Mouse (Mus musculus) embryonic facial prominence, embryonic 14.5 days (tissue): ENCODE data around the gene Tesk2. TPM values are rescaled to one million over a fixed set of nuclear protein-coding genes. Genes with fewer than 3 reads are reported as not detected.
"Not testable (repeated sequence)": the region's sequence is repeated elsewhere in the genome, so short reads cannot be mapped to it uniquely, and the experiment has no call there.

ENCODE experiments used
- ATAC-seq: fragments of 200-750 bp; cut with Nextera tagmentation; 2 replicates; pipeline ENCODE4 v1.8.0; 2017; ENCODE audit warnings: low read depth, moderate number of reproducible peaks, moderate TSS enrichment
- DNase-seq: peaks from one replicate; pipeline ENCODE4 v3.0.0-alpha.2; 2015; ENCODE audit warnings: low spot score
- H3K27ac ChIP-seq: fragments of 300-500 bp; sonication (generic); replicated peaks from 2 replicates; pipeline ENCODE4 v1.5.1; 2014; ENCODE audit warnings: low read depth, mild to moderate bottlenecking, low read length, moderate library complexity
- H3K27me3 ChIP-seq: fragments of 300-500 bp; sonication (generic); replicated peaks from 2 replicates; pipeline ENCODE4 v1.6.1; 2014; ENCODE audit warnings: low read length; ENCODE audit not compliant: control insufficient read depth, insufficient read depth
- H3K36me3 ChIP-seq: fragments of 300-500 bp; sonication (generic); 2 replicates; pipeline ENCODE4 v1.6.1; 2014; ENCODE audit warnings: low read length, mixed read lengths; ENCODE audit not compliant: control insufficient read depth, insufficient read depth
- H3K4me1 ChIP-seq: fragments of 300-500 bp; sonication (generic); 2 replicates; pipeline ENCODE4 v1.6.1; 2014; ENCODE audit warnings: antibody characterized with exemption, low read length; ENCODE audit not compliant: control insufficient read depth, insufficient read depth
- H3K4me2 ChIP-seq: fragments of 300-500 bp; sonication (generic); 2 replicates; pipeline ENCODE4 v1.6.1; 2014; ENCODE audit warnings: low read depth, mild to moderate bottlenecking, low read length, moderate library complexity, mixed read lengths
- H3K4me3 ChIP-seq: fragments of 300-500 bp; sonication (generic); 2 replicates; pipeline ENCODE4 v1.5.1; 2014; ENCODE audit warnings: low read depth, mild to moderate bottlenecking, low read length
- H3K9ac ChIP-seq: fragments of 300-500 bp; sonication (generic); 2 replicates; pipeline ENCODE4 v1.6.1; 2014; ENCODE audit warnings: low read depth, mild to moderate bottlenecking, low read length, moderate library complexity, mixed read lengths
- H3K9me3 ChIP-seq: fragments of 300-500 bp; sonication (generic); 2 replicates; pipeline ENCODE4 v1.6.1; 2016; ENCODE audit warnings: low read length; ENCODE audit not compliant: control insufficient read depth
- WGBS: fragments of 180-500 bp; shearing (Covaris S2); extraction: QIAGEN DNeasy Blood & Tissue Kit; methylation state at CpG from one replicate; pipeline ENCODE4 v1.1.7; 2014; 5-methylcytosine and 5-hydroxymethylcytosine counted together
- polyA plus RNA-seq: library from polyadenylated mRNA; unstranded; fragments of >200 nt; fragmentation: Nextera tagmentation; extraction: Ambion mirVana; gene quantifications from 2 replicates; pipeline ENCODE4 v1.2.1, GENCODE M21; 2014

The Tesk2 gene
- polyA plus RNA-seq, 1 experiment from 2014 or later: 6.2 TPM

DNA sequence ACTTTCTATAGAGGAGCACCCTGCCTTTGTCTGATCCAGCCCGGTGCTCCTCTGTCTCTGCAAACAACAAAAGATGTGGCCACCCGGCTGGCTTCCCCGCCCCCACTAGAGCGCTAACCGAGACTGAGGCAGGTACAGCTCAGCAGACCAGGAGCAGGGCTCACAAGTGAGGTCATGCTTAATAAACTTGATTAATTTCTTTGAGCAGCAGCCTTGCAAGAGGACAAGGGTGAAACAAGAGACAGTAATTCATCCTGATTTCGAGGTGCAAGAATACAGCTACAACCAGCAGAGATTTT lies 109.3 kb downstream of the Tesk2 start:
- Histone ChIP-seq H3K4me3 (no peak overlapping the region), H3K27me3 (no peaks in the 10 kb centered on the region), H3K36me3 (no peaks in the 10 kb centered on the region), H3K9me3 (no peaks in the 10 kb centered on the region), H3K9ac (no peak overlapping the region), H3K4me2 (no peak overlapping the region), H3K4me1 (peaks cover 3% of the 10 kb centered on the region; the same call in 1 of the 2 replicates), H3K27ac (no peak overlapping the region)
- DNase-seq (peak; percentile 30), ATAC-seq (peak; percentile 56; the same call in 1 of the 2 replicates)
- WGBS: 26% methylated on average over 6 of the region's 6 CpGs

DNA sequence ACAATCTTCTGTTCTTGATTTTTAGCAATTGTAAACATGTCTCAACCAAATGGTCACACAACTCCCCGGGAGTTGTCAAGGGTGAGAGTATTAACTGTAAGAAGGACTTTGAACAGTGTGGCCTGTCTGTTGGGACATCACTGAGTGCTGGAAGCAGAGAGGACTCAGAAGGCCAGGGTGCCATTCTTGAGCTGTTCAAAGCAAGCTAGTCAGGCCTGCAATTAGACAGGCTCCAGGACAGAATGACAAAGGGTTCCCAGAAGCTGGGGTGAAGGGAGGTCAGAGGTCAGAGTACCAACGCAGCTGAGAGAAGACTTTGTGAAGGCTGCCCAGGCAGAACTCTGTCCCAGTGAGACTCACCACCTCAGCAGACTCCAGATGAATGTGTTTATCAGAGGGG lies 118.3 kb downstream of the Tesk2 start:
- Histone ChIP-seq H3K4me1 (no peaks in the 10 kb centered on the region), H3K4me2 (no peak overlapping the region), H3K27me3 (peaks cover 6% of the 10 kb centered on the region; the same call in 1 of the 2 replicates), H3K9ac (no peak overlapping the region), H3K36me3 (no peaks in the 10 kb centered on the region), H3K4me3 (no peak overlapping the region), H3K27ac (no peak overlapping the region), H3K9me3 (no peaks in the 10 kb centered on the region)
- 28% methylated on average over 2 of the region's 2 CpGs for WGBS
- ATAC-seq (no peak), DNase-seq (no peak)

DNA sequence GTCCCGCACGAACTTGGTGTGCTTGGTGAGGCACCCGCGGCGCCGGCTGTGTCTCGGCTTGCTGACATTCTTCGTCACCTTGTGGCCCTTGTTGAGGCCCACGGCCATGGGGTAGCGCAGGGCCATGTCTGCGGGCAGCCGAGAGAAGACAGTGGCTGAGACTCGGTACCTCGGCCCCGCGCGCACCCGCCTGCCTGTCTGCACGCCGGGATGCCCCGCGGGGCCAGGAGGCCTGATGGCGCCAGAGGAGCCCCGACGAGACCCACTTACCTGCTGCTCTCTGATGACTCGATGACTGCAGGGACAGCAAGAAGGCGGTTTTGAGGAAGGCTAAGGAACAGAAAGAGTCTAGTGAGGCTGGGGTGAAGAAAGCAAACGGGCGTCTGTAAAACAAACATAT lies 119.3 kb downstream of the Tesk2 start:
- peak overlapping the region; percentile 41 for H3K4me2 ChIP-seq
- H3K36me3 ChIP-seq, H3K4me1 ChIP-seq, H3K9ac ChIP-seq, ATAC-seq, H3K27ac ChIP-seq, H3K27me3 ChIP-seq, H3K9me3 ChIP-seq, DNase-seq: not testable (repeated sequence)
- 25% methylated on average over 19 of the region's 29 CpGs for WGBS
- peak overlapping the region; percentile 10; the same call in 1 of the 2 replicates for H3K4me3 ChIP-seq

DNA sequence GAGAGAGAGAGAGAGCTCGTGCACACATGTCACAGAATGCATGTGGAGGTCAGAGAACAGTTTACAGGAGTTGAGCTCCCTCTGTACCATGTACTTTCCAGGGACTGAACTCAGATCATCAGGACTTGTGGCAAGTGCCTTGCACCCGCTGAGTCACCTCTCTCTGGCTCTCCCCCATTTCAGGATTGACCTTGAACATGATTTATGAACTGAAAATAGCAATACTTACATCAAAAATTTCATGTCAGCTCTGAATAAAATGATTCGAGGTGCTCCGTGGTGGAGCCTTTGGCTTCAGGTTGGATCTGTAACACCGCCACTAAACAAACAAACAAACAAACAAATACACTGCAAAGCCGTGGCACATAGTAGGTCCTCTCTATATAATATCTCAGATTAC lies 120.1 kb downstream of the Tesk2 start:
- Histone ChIP-seq H3K4me3 (no peak overlapping the region), H3K4me1 (no peaks in the 10 kb centered on the region), H3K27ac (no peak overlapping the region), H3K36me3 (no peaks in the 10 kb centered on the region), H3K4me2 (no peak overlapping the region), H3K27me3 (peaks cover 6% of the 10 kb centered on the region; the same call in 1 of the 2 replicates), H3K9me3 (no peaks in the 10 kb centered on the region), H3K9ac (no peak overlapping the region)
- WGBS: 87% methylated on average over 6 of the region's 6 CpGs
- DNase-seq (no peak), ATAC-seq (no peak)

- DNase-seq (no peak), ATAC-seq (no peak)
- 100% methylated on average over 3 of the region's 3 CpGs for WGBS
- Histone ChIP-seq H3K4me3 (no peak overlapping the region), H3K4me2 (no peak overlapping the region), H3K9ac (no peak overlapping the region), H3K36me3 (no peaks in the 10 kb centered on the region), H3K27ac (no peak overlapping the region), H3K27me3 (peaks cover 4% of the 10 kb centered on the region; the same call in 1 of the 2 replicates), H3K4me1 (no peaks in the 10 kb centered on the region), H3K9me3 (no peaks in the 10 kb centered on the region)
These were observed 123.6 kb downstream of the Tesk2 start for GRCm38 (mm10) chr4:116844324-116844723.

DNA sequence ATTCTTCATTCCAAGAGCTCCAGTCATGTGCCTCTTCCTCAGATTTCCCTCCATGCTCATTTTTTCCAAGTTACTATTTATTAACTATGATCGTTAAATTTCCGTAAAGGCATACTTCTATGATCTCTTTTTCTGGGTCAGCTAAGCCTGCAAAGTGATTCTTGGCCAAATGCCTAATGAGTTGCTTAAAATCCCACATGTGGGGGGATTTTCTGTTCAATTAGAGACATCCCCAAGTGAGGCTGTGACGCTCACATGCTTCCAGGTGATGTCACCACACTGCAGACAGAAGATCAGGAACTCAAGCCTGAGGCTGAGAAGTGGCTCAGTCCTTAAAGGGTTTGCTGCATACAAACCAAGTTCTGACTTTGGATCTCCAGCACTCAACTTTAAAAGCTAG lies 129.2 kb downstream of the Tesk2 start:
- H3K9me3 ChIP-seq: no peaks in the 10 kb centered on the region
- no peak overlapping the region for H3K4me2 ChIP-seq
- H3K27ac ChIP-seq: no peak overlapping the region
- no peak for ATAC-seq
- H3K4me1 ChIP-seq: no peaks in the 10 kb centered on the region
- H3K27me3 ChIP-seq: no peaks in the 10 kb centered on the region
- H3K9ac ChIP-seq: no peak overlapping the region
- no peak overlapping the region for H3K4me3 ChIP-seq
- peak; percentile 6 for DNase-seq
- 68% methylated on average over 3 of the region's 3 CpGs for WGBS
- H3K36me3 ChIP-seq: no peaks in the 10 kb centered on the region

DNA sequence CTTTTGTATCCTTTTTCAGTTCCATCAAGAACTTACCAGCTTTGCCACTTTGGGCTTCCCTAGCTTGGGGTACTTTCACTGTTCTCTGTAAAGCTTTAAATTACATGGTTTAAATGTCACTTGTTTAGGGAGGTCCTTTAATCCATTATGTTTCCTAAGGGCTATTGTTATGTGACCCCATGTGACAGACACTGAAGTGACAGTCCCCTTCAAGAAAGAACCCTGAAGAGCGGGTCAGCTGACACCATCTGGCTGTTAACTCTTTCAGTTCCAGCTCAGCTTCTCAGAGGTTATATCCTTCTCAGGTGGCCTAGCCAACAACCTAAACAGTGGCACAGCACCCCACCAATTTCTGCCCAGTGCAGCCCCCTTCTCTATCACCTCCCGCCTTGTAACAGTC lies 133.5 kb downstream of the Tesk2 start:
- no peaks in the 10 kb centered on the region for H3K9me3 ChIP-seq
- no peak overlapping the region for H3K4me3 ChIP-seq
- no peaks in the 10 kb centered on the region for H3K27me3 ChIP-seq
- WGBS: 23% methylated on average over 2 of the region's 2 CpGs
- peak; percentile 16 for DNase-seq
- H3K4me2 ChIP-seq: no peak overlapping the region
- H3K27ac ChIP-seq: no peak overlapping the region
- no peaks in the 10 kb centered on the region for H3K36me3 ChIP-seq
- H3K9ac ChIP-seq: no peak overlapping the region
- ATAC-seq: peak; percentile 75; the same call in 1 of the 2 replicates
- H3K4me1 ChIP-seq: no peaks in the 10 kb centered on the region

Other genes with a start within 250 kb of the Tesk2 start
- gene Ipp, start 213.4 kb upstream of the Tesk2 start, polyA plus RNA-seq: 3.7 and 4.2 TPM in 2 replicates
- gene Tmem69, start 165.0 kb upstream of the Tesk2 start, polyA plus RNA-seq: 23.0 and 23.5 TPM in 2 replicates
- 37.4 and 38.6 TPM in 2 replicates for gene Gpbp1l1, start 163.3 kb upstream of the Tesk2 start, polyA plus RNA-seq
- 4.2 and 8.0 TPM in 2 replicates for gene Ccdc17, start 124.3 kb upstream of the Tesk2 start, polyA plus RNA-seq
- gene Nasp, start 93.0 kb upstream of the Tesk2 start, polyA plus RNA-seq: 99.2 and 113 TPM in 2 replicates
- 762 and 846 TPM in 2 replicates for gene Akr1a1, start 69.3 kb upstream of the Tesk2 start, polyA plus RNA-seq
- gene Prdx1, start 35.4 kb upstream of the Tesk2 start, polyA plus RNA-seq: 1,105 and 1,130 TPM in 2 replicates
- 8.2 and 10.5 TPM in 2 replicates for gene Mmachc, start 12.5 kb upstream of the Tesk2 start, polyA plus RNA-seq
- gene Ccdc163, start 12.4 kb upstream of the Tesk2 start, polyA plus RNA-seq: 24.2 and 24.8 TPM in 2 replicates
- gene Toe1, start 86.7 kb downstream of the Tesk2 start, polyA plus RNA-seq: 29.8 and 32.2 TPM in 2 replicates
- gene Mutyh, start 86.8 kb downstream of the Tesk2 start, polyA plus RNA-seq: 8.2 and 10.2 TPM in 2 replicates
- 1.1 and 1.2 TPM in 2 replicates for gene Hpdl, start 100.8 kb downstream of the Tesk2 start, polyA plus RNA-seq
- 0.51 and 0.54 TPM in 2 replicates for gene Zswim5, start 156.4 kb downstream of the Tesk2 start, polyA plus RNA-seq